Mouse (Mus musculus): ENCODE results near the gene Dram1.

- no peak for TF ChIP-seq POLR2A (IDR thresholded peaks at IDR 0.05; ENCODE audit: low read depth, low read length)
- TF ChIP-seq CTCF (IDR thresholded peaks at IDR 0.05; ENCODE audit: extremely low read depth, insufficient read depth, insufficient read length, insufficient replicate concordance) = no peak
Measured at GRCm38 (mm10) chr10:88420655-88421435, 42.0 kb upstream of the Dram1 start.
